Mouse (Mus musculus): ENCODE results near the gene Smco2.
"Not testable (repeated sequence)": the region's sequence is repeated elsewhere in the genome, so short reads cannot be mapped to it uniquely, and the experiment has no call there.

The Smco2 gene

GRCm38 (mm10) chr6:146863154-146863553 is 13.2 kb downstream of the Smco2 start:
- no peak for DNase-seq

- DNase-seq = not testable (repeated sequence)
These were observed 14.5 kb downstream of the Smco2 start for GRCm38 (mm10) chr6:146864370-146864769.

DNA sequence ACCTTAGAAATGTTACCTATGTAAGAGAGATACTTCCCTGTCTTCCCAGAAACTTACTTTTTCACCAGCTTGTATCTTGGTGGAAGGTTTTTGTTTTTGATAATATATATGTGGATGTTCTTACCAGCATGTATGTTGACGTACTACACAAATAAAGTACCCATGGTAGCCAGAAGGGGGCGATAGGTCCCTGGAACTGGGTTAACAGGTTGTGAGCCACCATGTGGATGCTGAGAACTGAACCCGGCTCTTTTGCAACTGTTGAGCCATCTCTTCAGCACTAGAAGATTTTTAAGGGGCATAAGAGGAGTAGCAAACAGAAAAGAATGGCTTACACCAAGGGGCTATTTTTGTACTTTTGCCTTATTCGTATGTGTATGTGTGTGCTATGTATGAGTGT is 15.8 kb downstream of the Smco2 start:
- no peak for DNase-seq

DNA sequence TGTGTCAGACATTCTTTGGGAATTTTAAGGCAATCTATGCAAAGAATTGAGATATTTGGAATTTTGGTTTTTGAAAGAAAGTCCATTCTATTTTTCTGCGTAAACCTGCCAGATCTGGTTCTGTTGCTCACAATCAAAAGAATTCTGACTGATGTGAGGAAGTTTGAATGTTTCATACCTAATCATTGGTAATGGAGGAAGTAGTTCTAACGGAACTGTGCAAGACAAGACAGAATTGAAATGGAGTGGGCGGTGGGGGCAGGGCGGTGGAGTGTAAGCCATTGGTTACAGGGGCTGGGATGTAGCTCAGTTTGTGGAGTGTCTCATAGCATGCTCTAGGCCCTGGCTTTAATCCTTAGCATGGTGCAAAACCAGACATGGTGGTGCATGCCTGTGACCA is 22.1 kb downstream of the Smco2 start:
- no peak for DNase-seq

DNA sequence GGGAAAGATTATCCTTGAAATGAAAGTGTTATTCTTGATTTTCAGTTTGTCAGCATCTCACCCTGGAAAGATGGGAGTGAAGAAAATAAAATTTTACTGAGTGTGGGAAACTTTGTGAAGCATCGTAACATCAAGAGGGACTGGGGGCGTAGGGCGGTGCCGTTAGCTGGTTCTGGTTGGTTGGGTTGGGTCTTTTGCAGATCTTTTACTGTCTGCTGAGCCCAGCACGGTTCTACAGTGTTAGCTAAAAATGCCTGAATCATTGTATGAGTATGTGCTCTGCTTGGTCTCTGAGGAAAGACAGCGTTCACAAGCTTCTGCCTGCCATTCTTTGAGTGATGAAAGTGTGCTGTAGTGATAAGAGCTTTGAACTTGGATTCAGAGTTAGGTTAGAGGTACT is 24.5 kb downstream of the Smco2 start:
- no peak for DNase-seq

- DNase-seq = no peak
These were observed 26.9 kb downstream of the Smco2 start for GRCm38 (mm10) chr6:146876820-146877219.

DNA sequence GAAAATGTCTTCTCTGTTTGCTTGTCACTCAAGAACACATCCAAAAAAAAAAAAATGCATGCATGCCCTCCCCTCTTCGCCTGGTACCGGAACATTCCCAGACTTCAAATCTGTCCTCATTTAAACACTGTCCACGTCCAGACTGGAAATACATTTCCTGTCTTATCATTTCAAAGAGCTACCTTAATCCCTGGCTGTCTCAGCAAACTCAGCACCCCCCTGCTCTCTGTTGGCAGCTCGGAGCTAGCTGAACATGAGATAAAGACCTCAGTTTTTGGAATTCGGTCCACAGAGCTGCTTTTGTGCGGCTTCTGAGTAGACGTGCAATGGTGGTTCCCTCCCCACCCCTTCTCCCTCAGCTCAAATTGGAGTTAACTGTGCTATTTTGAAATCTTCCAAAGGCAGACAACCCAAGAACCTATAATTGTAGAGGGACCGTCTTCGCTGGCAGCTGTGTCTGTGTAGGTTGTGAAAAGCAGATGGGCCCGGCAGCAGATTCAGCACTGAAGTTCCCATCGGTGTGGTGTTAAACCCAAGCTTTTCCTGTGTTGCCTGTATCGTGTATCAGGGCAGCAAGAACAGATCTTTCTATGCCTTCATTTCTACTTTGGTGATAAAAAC is 27.6 kb downstream of the Smco2 start:
- DNase-seq = no peak

- no peak for DNase-seq
These were observed 29.0 kb downstream of the Smco2 start for GRCm38 (mm10) chr6:146878926-146879325.

DNA sequence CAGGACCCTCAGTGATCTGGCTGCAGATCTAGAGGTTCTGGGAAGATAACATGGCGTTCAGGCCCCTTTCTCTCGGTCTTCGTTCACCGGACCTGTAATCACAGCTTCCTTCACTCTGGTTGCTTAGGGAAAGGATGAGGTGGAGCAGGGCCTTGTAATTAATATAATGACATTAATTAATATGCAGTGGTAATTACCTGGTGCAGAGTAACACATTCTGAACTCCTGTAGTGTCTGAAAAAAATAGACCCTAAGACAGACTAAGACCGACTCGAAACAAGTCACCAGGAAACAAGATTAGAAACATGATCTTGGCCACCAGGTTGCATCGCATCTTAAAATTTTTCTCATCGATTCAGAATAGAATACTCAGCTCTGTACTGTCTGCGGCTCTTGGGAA is 30.0 kb downstream of the Smco2 start:
- DNase-seq = no peak

DNA sequence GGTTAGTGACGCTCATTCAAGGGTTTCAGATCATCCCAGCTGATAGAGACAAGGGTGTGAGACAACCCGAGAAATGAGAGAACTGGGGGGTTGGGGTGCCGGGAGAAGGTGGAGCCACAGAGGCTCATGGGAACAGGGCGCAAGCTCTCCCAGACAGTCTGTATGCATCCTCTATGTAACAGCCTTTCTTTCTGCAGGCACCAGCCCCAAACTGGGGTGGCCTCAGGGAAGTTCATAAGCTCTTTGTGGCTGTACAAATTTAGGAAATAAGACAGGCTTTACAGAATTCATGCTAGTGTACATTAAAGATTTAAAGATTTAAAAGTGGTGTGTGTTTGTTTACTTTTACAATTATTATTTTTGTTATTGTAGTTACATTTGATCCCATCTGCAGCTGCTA is 30.4 kb downstream of the Smco2 start:
- no peak for DNase-seq

GRCm38 (mm10) chr6:146881896-146882770 is 32.2 kb downstream of the Smco2 start:
- DNase-seq = no peak

- no peak for DNase-seq
These were observed 33.5 kb downstream of the Smco2 start for GRCm38 (mm10) chr6:146883426-146883825.

DNA sequence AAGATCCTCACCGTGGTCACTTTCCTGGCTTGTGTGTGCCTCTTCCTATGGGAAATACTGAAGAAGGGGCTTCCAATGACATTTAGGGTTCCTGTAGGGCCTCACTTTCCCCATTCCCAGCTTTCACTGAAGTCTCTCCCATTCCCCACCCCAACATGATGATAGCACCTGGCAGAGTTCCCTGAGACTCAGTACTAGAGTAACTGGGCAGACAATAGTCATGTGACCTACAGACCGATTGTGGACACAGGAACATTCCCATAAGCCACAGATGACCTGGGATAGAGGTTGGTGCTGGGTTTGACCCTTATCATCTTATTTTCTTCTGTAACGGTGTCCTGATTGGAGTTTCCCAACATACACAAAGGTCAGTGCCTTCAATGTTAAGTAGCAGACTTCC is 34.3 kb downstream of the Smco2 start:
- no peak for DNase-seq

DNA sequence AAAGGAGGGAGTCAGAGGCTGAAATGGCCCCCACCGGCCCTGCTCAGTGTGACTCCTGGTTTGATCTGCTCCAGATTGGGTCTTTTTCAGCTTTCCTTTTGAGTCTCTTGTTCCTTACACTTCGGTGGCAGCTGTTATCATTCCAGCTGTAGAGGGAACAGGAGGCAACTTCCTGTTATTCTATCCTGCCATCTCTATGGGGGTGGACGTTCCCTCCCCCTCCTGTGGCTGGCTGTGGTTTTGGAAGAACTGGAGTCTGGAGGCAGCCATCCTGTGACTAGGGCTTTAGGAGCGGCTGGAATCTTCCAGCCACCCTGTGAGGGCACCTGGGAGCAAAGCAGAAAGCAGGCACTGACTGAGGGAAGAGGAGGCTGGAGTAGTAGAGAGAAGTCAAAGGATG is 34.9 kb downstream of the Smco2 start:
- DNase-seq = no peak

- DNase-seq = peak; percentile 94 to 97
These were observed 38.2 kb downstream of the Smco2 start, which contains the start of gene Ppfibp1 for GRCm38 (mm10) chr6:146887958-146888659. Gene Ppfibp1, plus strand, starts transcription at chr6:146888487.

- DNase-seq = no peak
These were observed 39.0 kb downstream of the Smco2 start for GRCm38 (mm10) chr6:146888660-146889490.

- no peak for DNase-seq
These were observed 40.3 kb downstream of the Smco2 start for GRCm38 (mm10) chr6:146890215-146890614.

GRCm38 (mm10) chr6:146890633-146891032 is 40.7 kb downstream of the Smco2 start:
- no peak for DNase-seq

GRCm38 (mm10) chr6:146893890-146894289 is 44.0 kb downstream of the Smco2 start:
- no peak for DNase-seq

GRCm38 (mm10) chr6:146898709-146899108 is 48.8 kb downstream of the Smco2 start:
- DNase-seq = no peak

- no peak for DNase-seq
These were observed 49.7 kb downstream of the Smco2 start for GRCm38 (mm10) chr6:146899647-146900046.

DNA sequence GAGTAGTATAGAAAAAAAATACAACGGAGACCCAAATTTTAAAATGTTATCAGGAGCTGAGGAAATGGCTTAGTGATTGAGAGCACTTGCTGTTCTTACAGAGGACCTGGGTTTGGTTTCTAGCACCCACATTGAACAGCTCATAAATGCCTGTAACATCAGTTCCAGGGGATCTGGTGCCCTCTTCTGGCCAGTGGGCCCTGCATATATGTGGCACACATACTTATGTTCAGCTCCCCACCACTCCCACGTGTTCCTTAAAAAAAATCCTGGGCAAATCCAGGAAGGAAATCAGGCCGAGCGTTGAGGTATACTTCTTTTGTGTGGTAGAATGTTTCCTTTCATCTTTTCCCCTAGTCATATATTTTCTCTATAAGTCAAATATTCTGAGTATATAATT is 52.0 kb downstream of the Smco2 start:
- DNase-seq = no peak

DNA sequence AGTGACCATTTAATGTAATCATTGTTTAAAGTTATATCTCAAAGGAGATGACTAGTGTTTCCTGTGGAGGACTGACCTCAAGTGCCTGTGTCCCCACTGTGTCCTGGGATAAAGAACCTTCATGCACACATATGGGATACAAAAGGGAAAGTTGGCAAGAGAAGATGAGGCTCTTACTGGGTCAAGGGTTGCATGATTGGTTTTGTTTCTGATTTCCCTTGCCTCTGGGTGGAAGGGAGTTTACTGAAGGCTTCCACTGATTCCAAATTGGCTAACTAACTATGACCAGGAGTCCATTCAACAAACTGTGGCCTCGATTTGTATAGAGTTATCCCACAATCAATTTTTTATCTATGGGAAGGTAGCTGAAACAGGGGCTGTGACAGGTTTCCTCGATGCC is 53.7 kb downstream of the Smco2 start:
- DNase-seq = no peak
